Mouse (Mus musculus) hindbrain, embryonic 15.5 days (tissue): ENCODE data around the gene Btbd6. TPM values are rescaled to one million over a fixed set of nuclear protein-coding genes. Genes with fewer than 3 reads are reported as not detected.
A peak's percentile ranks its signal among the peaks of the same experiment; 100 is the strongest.

Experiments
- ATAC-seq: fragments of 200-750 bp; cut with Nextera tagmentation; 2 replicates; pipeline ENCODE4 v1.8.0; 2017; ENCODE audit warnings: low read depth, moderate number of reproducible peaks, moderate TSS enrichment; ENCODE audit not compliant: low FRiP score
- H3K27ac ChIP-seq: fragments of 300-500 bp; sonication (generic); replicated peaks from 2 replicates; pipeline ENCODE4 v1.5.1; 2015; ENCODE audit warnings: mild to moderate bottlenecking, inconsistent platforms
- H3K27me3 ChIP-seq: fragments of 300-500 bp; sonication (generic); 2 replicates; pipeline ENCODE4 v1.6.1; 2015; ENCODE audit warnings: control low read depth, inconsistent platforms
- H3K36me3 ChIP-seq: fragments of 300-500 bp; sonication (generic); 2 replicates; pipeline ENCODE4 v1.6.1; 2015; ENCODE audit warnings: control low read depth, inconsistent platforms
- H3K4me1 ChIP-seq: fragments of 300-500 bp; sonication (generic); replicated peaks from 2 replicates; pipeline ENCODE4 v1.6.1; 2015; ENCODE audit warnings: control low read depth, inconsistent platforms
- H3K4me2 ChIP-seq: fragments of 300-500 bp; sonication (generic); 2 replicates; pipeline ENCODE4 v1.6.1; 2015; ENCODE audit warnings: moderate library complexity, mild to moderate bottlenecking, inconsistent platforms
- H3K4me3 ChIP-seq: fragments of 300-500 bp; sonication (generic); 2 replicates; pipeline ENCODE4 v1.5.1; 2015; ENCODE audit warnings: mild to moderate bottlenecking, inconsistent platforms
- H3K9ac ChIP-seq: fragments of 300-500 bp; sonication (generic); 2 replicates; pipeline ENCODE4 v1.6.1; 2015; ENCODE audit warnings: inconsistent platforms
- H3K9me3 ChIP-seq: fragments of 300-500 bp; sonication (generic); 2 replicates; pipeline ENCODE4 v1.6.1; 2016; ENCODE audit warnings: control low read depth, inconsistent platforms
- WGBS: fragments of 180-500 bp; shearing (Covaris S2); methylation state at CpG from one replicate; pipeline ENCODE4 v1.1.7; 2015; 5-methylcytosine and 5-hydroxymethylcytosine counted together
- polyA plus RNA-seq: library from polyadenylated mRNA; unstranded; fragments of >200 nt; fragmentation: Nextera tagmentation; extraction: Ambion mirVana; gene quantifications from 2 replicates; pipeline ENCODE4 v1.2.1, GENCODE M21; 2015

Btbd6 gene
- polyA plus RNA-seq, result 53.0 and 56.6 TPM in 2 replicates

GRCm38 (mm10) chr12:112976371-112977073, at the start of gene Btbd6:
TSS of gene Btbd6 (plus strand) at chr12:112976482.
- H3K36me3 ChIP-seq, result peaks cover 60% of the 10 kb centered on the region
- under 1% methylated on average over 72 of the region's 80 CpGs for WGBS
- peak within 1 kb of the TSS; percentile 90 for H3K4me2 ChIP-seq
- no peaks in the 10 kb centered on the region for H3K27me3 ChIP-seq
- no peaks in the 10 kb centered on the region for H3K9me3 ChIP-seq
- H3K4me3 ChIP-seq, result peak within 1 kb of the TSS; percentile 75
- H3K9ac ChIP-seq, result peak within 1 kb of the TSS; percentile 89
- H3K4me1 ChIP-seq, result peaks cover 29% of the 10 kb centered on the region
- ATAC-seq, result peak; percentile 95
- peak within 1 kb of the TSS; percentile 94 for H3K27ac ChIP-seq

DNA sequence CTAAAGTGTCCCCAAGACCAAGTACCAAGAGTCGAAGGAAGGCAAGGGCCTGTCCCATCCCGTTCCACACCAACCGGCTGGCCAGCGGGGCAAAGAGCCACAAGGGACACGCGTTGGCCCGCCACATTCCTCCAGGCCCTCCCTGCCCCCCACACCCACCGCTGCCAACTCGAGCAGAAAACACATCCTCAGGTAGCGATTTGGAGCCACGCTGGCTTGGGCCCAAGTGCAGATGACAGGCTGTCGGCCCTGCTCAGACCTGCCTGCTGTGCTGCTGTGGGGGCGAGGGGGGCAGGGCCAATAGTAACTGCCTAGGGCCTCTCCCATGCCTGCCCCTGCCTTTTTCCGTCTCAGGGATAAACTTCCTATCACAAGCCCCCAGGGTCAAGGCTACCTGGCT, 49.0 kb upstream of the Btbd6 start:
- H3K27me3 ChIP-seq, result peaks cover 5% of the 10 kb centered on the region; the same call in 1 of the 2 replicates
- peak overlapping the region; percentile 78 for H3K4me3 ChIP-seq
- 55% methylated on average over 14 of the region's 14 CpGs for WGBS
- H3K9ac ChIP-seq, result 0 out of 2 replicates have a peak overlapping the region, but pooled peaks have one; percentile 89
- no peak overlapping the region for H3K27ac ChIP-seq
- ATAC-seq, result no peak
- peaks cover 50% of the 10 kb centered on the region for H3K4me1 ChIP-seq
- peak overlapping the region; percentile 73 for H3K4me2 ChIP-seq
- H3K36me3 ChIP-seq, result no peaks in the 10 kb centered on the region
- H3K9me3 ChIP-seq, result no peaks in the 10 kb centered on the region

- peaks cover 45% of the 10 kb centered on the region for H3K4me1 ChIP-seq
- peak overlapping the region; percentile 89 for H3K9ac ChIP-seq
- no peaks in the 10 kb centered on the region for H3K9me3 ChIP-seq
- H3K4me2 ChIP-seq, result peak overlapping the region; percentile 73
- H3K36me3 ChIP-seq, result no peaks in the 10 kb centered on the region
- peaks cover 5% of the 10 kb centered on the region; the same call in 1 of the 2 replicates for H3K27me3 ChIP-seq
- peak overlapping the region; percentile 78 for H3K4me3 ChIP-seq
- WGBS, result under 1% methylated on average over 108 of the region's 124 CpGs
- peak overlapping the region; percentile 92 for H3K27ac ChIP-seq
- peak; percentile 47 for ATAC-seq
These were observed 47.7 kb upstream of the Btbd6 start for GRCm38 (mm10) chr12:112928401-112929241.

DNA sequence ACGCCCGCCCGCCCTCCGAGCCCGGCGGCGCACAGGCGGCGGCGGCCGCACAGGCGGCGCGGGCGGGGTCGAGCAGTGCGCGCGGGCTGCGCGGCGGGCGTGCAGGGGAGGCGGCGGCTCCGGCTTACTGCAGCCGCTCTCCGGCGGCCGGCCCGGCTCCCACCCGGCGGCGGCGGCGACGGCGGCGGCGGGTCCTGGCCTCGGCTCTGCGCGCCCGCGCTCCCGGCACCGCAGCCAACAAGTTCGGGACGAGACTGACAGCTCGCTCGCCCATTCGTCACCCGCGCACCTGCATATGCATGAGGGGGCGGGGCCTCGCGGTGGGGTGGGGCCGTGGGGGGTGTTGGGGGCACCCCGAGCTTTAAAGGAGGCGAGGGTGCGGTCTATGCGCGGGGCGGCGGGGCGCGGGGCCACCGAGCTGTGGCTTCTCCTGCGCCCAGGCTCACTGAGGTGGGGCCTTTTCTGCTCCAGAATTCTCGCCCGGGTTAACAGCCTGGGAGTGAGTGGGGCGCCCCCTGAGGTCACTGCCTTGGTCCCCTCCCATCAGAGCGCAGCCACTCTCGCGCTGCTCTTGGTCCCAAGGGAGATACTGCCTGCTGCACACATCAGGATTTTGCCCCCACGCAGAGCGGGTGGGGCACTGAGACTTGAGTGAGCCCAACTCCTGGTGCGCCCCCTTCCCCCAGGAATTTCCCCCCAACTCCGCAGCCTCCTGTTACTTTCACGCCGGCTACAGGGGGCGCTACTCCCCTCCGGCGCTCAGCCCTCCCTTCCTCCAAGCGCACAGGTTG, 46.5 kb upstream of the Btbd6 start, which contains the start of gene Jag2:
Gene Jag2 (minus strand): TSS at position 215 of the 791 bp plus-strand sequence.
- H3K27ac ChIP-seq, result peak within 1 kb of the TSS; percentile 92
- peak; percentile 68 for ATAC-seq
- peak within 1 kb of the TSS; percentile 78 for H3K4me3 ChIP-seq
- H3K4me2 ChIP-seq, result peak within 1 kb of the TSS; percentile 73
- peaks cover 5% of the 10 kb centered on the region; the same call in 1 of the 2 replicates for H3K27me3 ChIP-seq
- H3K4me1 ChIP-seq, result peaks cover 41% of the 10 kb centered on the region
- H3K9ac ChIP-seq, result peak within 1 kb of the TSS; percentile 89
- under 1% methylated on average over 51 of the region's 85 CpGs for WGBS
- no peaks in the 10 kb centered on the region for H3K36me3 ChIP-seq
- H3K9me3 ChIP-seq, result no peaks in the 10 kb centered on the region

- 66% methylated on average over 7 of the region's 7 CpGs for WGBS
- Histone ChIP-seq H3K4me3 (no peak overlapping the region), H3K9ac (no peak overlapping the region), H3K27ac (no peak overlapping the region), H3K9me3 (no peaks in the 10 kb centered on the region), H3K4me1 (peaks cover 18% of the 10 kb centered on the region), H3K36me3 (no peaks in the 10 kb centered on the region), H3K4me2 (no peak overlapping the region), H3K27me3 (peaks cover 5% of the 10 kb centered on the region; the same call in 1 of the 2 replicates)
- ATAC-seq, result no peak
These were observed 43.6 kb upstream of the Btbd6 start for GRCm38 (mm10) chr12:112932647-112933046.

DNA sequence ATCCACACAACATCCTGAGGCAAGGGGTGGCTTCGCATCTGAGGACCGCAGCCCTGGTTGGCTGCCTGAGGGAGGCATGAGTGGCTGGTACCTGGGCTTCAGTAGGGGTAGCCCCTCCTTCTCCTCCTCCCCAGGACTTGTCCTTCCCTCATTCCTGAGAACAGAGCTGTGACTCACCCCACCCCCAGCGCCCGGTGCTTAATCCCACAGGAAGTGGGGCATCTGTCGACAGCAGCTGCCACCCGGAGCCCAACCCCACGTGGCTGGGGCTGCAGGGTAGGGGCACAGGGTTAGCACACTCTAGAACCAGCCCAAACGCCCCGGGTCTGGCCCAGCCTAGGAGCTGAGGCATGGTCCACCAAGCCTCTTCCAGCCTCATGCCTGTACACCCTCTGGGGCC, 38.4 kb upstream of the Btbd6 start:
- Histone ChIP-seq H3K27ac (no peak overlapping the region), H3K27me3 (no peaks in the 10 kb centered on the region), H3K4me2 (no peak overlapping the region), H3K36me3 (no peaks in the 10 kb centered on the region), H3K9ac (no peak overlapping the region), H3K9me3 (no peaks in the 10 kb centered on the region), H3K4me3 (no peak overlapping the region), H3K4me1 (peaks cover 27% of the 10 kb centered on the region)
- WGBS, result 56% methylated on average over 9 of the region's 9 CpGs
- ATAC-seq, result no peak

DNA sequence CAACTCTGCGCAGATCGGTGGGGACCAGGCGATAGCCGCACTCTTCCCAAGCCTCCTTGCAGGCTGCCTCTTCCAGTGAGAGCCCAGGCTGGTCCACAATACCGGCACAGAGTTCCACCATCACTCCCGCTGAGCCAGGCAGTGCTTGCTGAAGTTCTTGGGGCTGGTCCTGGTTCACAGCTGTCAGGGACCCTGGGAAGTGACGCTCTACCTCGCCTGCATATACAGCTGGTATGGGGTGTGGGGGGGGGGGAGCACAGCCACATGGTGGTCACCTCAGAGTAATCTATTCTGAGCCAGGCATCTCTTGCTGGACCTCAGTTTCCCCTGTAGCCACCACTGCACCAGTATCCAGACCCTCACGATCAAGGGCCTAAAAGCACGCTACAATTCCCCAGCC, 37.9 kb upstream of the Btbd6 start:
- no peak overlapping the region for H3K9ac ChIP-seq
- no peaks in the 10 kb centered on the region for H3K9me3 ChIP-seq
- ATAC-seq, result no peak
- H3K27me3 ChIP-seq, result no peaks in the 10 kb centered on the region
- H3K4me3 ChIP-seq, result no peak overlapping the region
- H3K27ac ChIP-seq, result no peak overlapping the region
- no peaks in the 10 kb centered on the region for H3K36me3 ChIP-seq
- 80% methylated on average over 10 of the region's 10 CpGs for WGBS
- no peak overlapping the region for H3K4me2 ChIP-seq
- H3K4me1 ChIP-seq, result peaks cover 27% of the 10 kb centered on the region

DNA sequence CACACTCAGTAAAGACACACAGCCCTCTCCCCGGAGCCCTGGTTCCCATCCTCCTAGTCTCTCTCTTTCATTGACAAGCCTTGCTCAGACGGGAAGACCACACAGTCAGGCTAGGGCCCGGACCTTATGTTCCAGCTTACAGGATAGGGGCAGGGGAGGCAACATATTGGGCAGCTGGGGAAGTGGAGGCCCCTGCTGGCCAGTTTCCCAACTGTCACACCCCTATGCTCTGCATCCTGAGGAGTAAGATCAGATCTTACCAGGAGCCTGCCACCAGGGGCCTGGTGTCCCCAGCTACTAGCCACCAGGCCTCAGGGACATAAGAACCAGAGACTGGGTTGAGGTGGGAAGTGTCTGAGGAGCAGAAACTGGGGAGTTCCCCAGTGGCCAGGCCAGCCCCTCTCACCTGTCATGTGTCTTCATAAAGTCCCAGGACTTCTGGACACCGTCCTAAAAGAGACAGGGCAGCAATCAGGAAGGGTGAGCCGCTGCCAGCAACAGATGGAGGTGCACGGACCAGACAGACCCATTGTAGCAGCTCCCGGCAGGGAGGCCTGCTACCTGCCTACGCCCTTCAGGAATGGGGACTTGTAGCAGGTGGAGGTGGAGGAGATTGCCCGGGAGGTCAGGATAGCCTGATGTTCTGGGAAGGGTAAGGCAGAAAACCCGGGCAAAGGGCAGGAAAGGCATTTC, 37.3 kb upstream of the Btbd6 start:
- H3K4me3 ChIP-seq, result no peak overlapping the region
- no peaks in the 10 kb centered on the region for H3K27me3 ChIP-seq
- no peaks in the 10 kb centered on the region for H3K9me3 ChIP-seq
- no peak overlapping the region for H3K27ac ChIP-seq
- WGBS, result 61% methylated on average over 10 of the region's 10 CpGs
- ATAC-seq, result no peak
- no peak overlapping the region for H3K9ac ChIP-seq
- no peak overlapping the region for H3K4me2 ChIP-seq
- H3K4me1 ChIP-seq, result peaks cover 27% of the 10 kb centered on the region
- no peaks in the 10 kb centered on the region for H3K36me3 ChIP-seq

DNA sequence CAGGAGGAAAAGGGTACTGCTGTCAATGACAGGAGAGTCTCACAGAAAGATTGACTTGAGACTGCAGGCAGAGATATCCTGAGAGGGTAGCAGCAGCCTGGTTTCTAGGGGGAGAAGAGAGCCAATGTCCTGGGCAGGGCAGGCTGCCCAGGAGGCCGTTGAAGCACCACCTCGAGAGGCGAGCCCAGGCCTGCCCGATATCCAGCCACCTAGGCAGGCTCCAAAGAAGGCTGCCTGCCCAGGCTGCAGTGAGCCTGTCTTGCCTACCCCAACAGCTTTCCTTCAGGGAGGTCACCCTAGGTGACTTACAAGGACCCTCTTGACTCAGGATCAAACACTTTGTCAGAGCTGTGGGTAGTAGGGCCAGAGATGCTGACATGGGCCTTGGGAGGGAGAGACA, 36.0 kb upstream of the Btbd6 start:
- 82% methylated on average over 4 of the region's 4 CpGs for WGBS
- no peak overlapping the region for H3K4me3 ChIP-seq
- no peaks in the 10 kb centered on the region for H3K27me3 ChIP-seq
- H3K36me3 ChIP-seq, result no peaks in the 10 kb centered on the region
- no peak overlapping the region for H3K9ac ChIP-seq
- no peak overlapping the region for H3K4me2 ChIP-seq
- ATAC-seq, result no peak
- peaks cover 27% of the 10 kb centered on the region for H3K4me1 ChIP-seq
- H3K27ac ChIP-seq, result no peak overlapping the region
- H3K9me3 ChIP-seq, result no peaks in the 10 kb centered on the region

- peaks cover 27% of the 10 kb centered on the region for H3K4me1 ChIP-seq
- 83% methylated on average over 8 of the region's 9 CpGs for WGBS
- H3K9ac ChIP-seq, result no peak overlapping the region
- ATAC-seq, result no peak
- no peak overlapping the region for H3K27ac ChIP-seq
- H3K4me3 ChIP-seq, result no peak overlapping the region
- H3K36me3 ChIP-seq, result no peaks in the 10 kb centered on the region
- no peak overlapping the region for H3K4me2 ChIP-seq
- H3K27me3 ChIP-seq, result no peaks in the 10 kb centered on the region
- no peaks in the 10 kb centered on the region for H3K9me3 ChIP-seq
These were observed 35.6 kb upstream of the Btbd6 start for GRCm38 (mm10) chr12:112940710-112941109.

DNA sequence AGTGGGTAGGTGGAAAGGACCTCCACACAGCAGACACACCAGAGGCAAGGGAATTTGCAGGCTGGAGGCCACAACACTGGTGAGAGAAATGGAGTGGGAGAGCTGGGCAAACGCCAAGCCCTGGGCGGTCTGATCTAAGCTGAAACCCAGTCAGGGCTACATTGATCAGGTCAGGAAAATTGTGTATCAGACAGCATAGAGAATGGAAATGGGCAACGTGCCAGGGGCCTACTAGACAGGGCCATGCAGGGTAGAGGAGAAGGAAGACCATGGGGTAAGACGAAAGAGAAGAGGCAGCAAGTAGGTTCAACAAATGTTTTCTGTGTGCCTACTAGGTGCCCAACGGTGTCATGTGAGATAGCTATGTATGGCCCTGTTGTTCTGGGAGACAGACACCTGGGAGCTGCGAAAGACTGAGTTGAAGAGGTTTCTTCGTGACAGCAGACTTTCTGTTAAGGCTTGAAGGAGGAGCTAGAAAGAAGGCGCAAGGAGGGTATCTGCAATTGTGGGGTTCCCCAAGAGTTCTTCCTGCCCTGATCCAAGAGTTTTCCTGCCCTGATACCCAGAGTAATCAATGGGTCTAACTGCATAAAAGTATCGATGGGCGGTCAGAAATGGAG, 35.0 kb upstream of the Btbd6 start:
- Histone ChIP-seq H3K27me3 (no peaks in the 10 kb centered on the region), H3K9ac (peak overlapping the region; percentile 78), H3K4me3 (peak overlapping the region; percentile 77), H3K4me2 (peak overlapping the region; percentile 78), H3K36me3 (no peaks in the 10 kb centered on the region), H3K4me1 (peaks cover 27% of the 10 kb centered on the region), H3K9me3 (no peaks in the 10 kb centered on the region), H3K27ac (peak overlapping the region; percentile 87)
- WGBS, result 34% methylated on average over 10 of the region's 10 CpGs
- no peak for ATAC-seq
